Mouse (Mus musculus) embryonic fibroblast, embryonic 13.5 days (primary cell): Measurements from ENCODE around the gene Hcls1. TPM values are rescaled to one million over a fixed set of nuclear protein-coding genes. Genes with fewer than 3 reads are reported as not detected.
A peak's percentile ranks its signal among the peaks of the same experiment; 100 is the strongest.

Experiments
- H3K27ac ChIP-seq: 2 replicates; pipeline ENCODE4 v1.5.1; 2012; ENCODE audit warnings: low read length, control low read depth, inconsistent platforms; ENCODE audit not compliant: insufficient read depth
- H3K4me1 ChIP-seq: 2 replicates; pipeline ENCODE4 v1.6.1; 2011; ENCODE audit warnings: low read length; ENCODE audit not compliant: control insufficient read depth, insufficient read depth
- H3K4me3 ChIP-seq: 2 replicates; pipeline ENCODE4 v1.5.1; 2011; ENCODE audit warnings: mild to moderate bottlenecking, control low read depth, low read length; ENCODE audit not compliant: insufficient read depth
- CTCF ChIP-seq: IDR thresholded peaks from 2 replicates; pipeline ENCODE4 v1.5.1; 2011; ENCODE audit warnings: mild to moderate bottlenecking, control low read depth, low read length, moderate library complexity, borderline replicate concordance; ENCODE audit not compliant: insufficient read depth
- POLR2A ChIP-seq: IDR thresholded peaks from 2 replicates; pipeline ENCODE4 v1.6.1; 2011; ENCODE audit warnings: low read depth, mild to moderate bottlenecking, control low read depth, low read length, moderate library complexity
- polyA plus RNA-seq: library from polyadenylated mRNA; stranded (reverse); fragments of >200 nt; gene quantifications from 2 replicates; pipeline ENCODE4 v1.2.4, GENCODE M21; 2011; ENCODE audit warnings: low read depth; ENCODE audit not compliant: missing spikeins, insufficient read length

Gene Hcls1
- polyA plus RNA-seq, 1 experiment, result 1.6 TPM

GRCm38 (mm10) chr16:36928106-36928500 is 6.7 kb upstream of the Hcls1 start:
- H3K4me3 ChIP-seq, result no peak overlapping the region
- H3K27ac ChIP-seq, result no peak overlapping the region
- TF ChIP-seq POLR2A, result no peak
- no peak for TF ChIP-seq CTCF
- no peaks in the 10 kb centered on the region for H3K4me1 ChIP-seq

DNA sequence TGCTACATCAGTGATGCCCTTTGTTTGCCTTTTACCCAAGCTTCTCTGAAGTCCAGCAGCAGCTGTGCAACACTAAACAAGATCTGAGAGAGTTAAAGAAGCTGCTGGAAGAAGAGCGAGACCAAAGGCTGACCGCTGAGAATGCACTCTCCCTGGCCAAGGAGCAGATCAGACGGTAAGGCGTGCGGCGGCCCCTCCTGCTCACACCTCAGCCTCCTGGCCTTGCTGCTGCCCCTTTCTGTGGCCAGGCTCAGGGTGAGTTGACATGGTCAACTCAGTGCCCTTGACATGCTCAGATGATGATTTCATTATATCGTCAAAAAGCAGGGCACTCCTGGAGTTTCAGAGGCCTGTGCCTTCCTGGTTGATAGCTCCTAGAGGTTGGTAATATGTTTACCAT is 5.6 kb upstream of the Hcls1 start:
- TF ChIP-seq POLR2A, result no peak
- no peak for TF ChIP-seq CTCF
- no peak overlapping the region for H3K4me3 ChIP-seq

GRCm38 (mm10) chr16:36930231-36931136 is 4.3 kb upstream of the Hcls1 start:
- TF ChIP-seq POLR2A (no peak), CTCF (no peak)
- Histone ChIP-seq H3K27ac (no peak overlapping the region), H3K4me3 (no peak overlapping the region), H3K4me1 (no peaks in the 10 kb centered on the region)

More for the DNA sequence above, 5.6 kb upstream of the Hcls1 start:
- Histone ChIP-seq H3K27ac (no peak overlapping the region), H3K4me1 (no peaks in the 10 kb centered on the region)

DNA sequence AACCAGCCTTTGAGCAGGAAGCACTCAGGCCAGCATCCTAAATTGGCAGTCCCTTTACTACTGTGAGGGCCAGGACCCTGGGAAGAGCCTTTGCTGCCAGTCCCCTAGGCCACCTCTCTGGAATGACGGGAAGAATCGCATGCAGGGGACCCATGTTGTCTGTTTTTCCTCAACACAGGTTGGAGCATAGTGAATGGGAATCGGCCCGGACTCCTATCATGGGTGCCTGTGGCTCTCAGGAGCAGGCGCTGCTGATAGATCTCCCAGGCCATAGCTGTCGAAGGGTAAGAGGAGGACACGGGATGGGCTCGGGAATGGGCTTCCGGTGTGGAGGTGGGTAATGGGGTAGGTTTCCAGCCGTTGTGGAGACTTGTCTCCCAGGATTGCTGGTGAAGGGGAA is 3.4 kb upstream of the Hcls1 start:
- Histone ChIP-seq H3K4me1 (no peaks in the 10 kb centered on the region), H3K4me3 (no peak overlapping the region), H3K27ac (no peak overlapping the region)
- TF ChIP-seq POLR2A, result no peak
- TF ChIP-seq CTCF, result no peak

GRCm38 (mm10) chr16:36931976-36932375 is 2.8 kb upstream of the Hcls1 start:
- no peaks in the 10 kb centered on the region for H3K4me1 ChIP-seq
- H3K27ac ChIP-seq, result no peak overlapping the region
- H3K4me3 ChIP-seq, result no peak overlapping the region
- TF ChIP-seq CTCF (no peak), POLR2A (no peak)

DNA sequence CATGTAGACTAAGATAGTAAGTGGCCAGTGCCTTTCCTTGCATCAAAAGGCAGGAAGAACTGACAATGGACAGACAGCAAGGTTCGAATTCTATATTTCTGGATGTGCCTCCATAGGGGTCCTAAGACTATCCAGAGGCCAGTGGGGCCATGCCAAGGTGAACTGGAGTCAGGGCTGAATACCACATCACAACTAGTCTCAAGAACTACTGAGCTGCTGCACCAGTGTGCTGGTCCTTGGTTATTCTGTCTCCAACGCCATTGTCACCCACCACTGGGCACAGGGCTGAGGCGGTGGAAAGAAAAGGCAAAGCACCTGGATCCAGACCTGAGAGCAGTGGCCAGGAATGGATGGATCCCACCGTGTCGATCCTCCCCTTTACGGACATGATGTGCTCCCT is 2.2 kb upstream of the Hcls1 start:
- Histone ChIP-seq H3K4me1 (no peaks in the 10 kb centered on the region), H3K27ac (no peak overlapping the region), H3K4me3 (no peak overlapping the region)
- TF ChIP-seq CTCF (no peak), POLR2A (no peak)

- no peak for TF ChIP-seq CTCF
- TF ChIP-seq POLR2A, result no peak
- no peak overlapping the region for H3K4me3 ChIP-seq
- peak overlapping the region; percentile 54; the same call in 1 of the 2 replicates for H3K27ac ChIP-seq
- H3K4me1 ChIP-seq, result no peaks in the 10 kb centered on the region
These were observed 497 bp upstream of the Hcls1 start for GRCm38 (mm10) chr16:36934131-36934840.

DNA sequence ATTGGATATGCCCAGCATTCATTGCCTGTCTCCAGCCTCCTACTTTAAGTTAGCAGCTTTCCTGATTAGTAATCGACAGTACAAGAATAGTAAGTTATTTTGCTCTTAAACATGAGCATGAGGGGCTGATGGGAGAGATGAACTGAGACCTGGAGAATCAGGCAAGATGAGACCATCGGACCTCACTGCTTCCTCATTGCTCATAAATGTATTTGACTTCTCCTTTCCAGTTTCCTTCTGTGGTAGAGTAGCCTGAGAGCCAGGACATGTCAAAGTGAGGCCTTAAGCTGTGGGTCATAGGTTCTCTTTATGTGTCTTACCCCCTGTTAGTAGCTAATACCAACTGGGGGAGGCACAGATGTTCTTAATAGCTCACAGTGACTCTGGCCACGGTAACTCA is 1.0 kb downstream of the Hcls1 start:
- no peak for TF ChIP-seq CTCF
- TF ChIP-seq POLR2A, result no peak
- no peak overlapping the region for H3K4me3 ChIP-seq
- no peaks in the 10 kb centered on the region for H3K4me1 ChIP-seq
- no peak overlapping the region for H3K27ac ChIP-seq

DNA sequence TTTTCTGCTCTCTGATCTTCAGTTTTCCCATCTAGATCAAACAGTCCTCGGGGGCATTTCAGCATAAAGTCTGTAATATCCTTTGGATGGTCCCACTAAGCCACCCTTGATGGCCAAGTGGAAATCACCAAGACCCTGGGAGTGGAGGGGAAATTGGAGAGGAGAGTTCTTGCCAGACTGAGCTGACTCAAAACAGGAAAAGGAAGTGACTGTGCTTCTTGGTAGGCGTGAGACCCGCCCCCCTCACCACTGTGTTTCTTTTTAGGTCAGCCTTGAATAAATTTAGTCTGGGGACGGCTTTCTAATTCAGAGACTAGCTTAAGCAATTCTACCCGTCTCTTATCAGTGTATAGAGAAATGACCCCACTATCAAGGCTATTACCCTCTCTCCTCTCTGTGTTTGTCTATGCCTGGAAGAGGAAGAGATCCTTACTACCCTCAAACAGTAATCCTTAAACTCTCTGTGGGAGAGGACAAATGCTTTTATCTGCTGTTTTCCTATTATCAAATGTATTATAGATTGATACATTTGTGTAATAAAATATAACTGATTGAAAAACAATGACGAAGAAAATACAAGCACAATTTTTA is 6.4 kb downstream of the Hcls1 start:
- no peaks in the 10 kb centered on the region for H3K4me1 ChIP-seq
- no peak overlapping the region for H3K4me3 ChIP-seq
- no peak for TF ChIP-seq POLR2A
- no peak for TF ChIP-seq CTCF
- no peak overlapping the region for H3K27ac ChIP-seq

- no peaks in the 10 kb centered on the region for H3K4me1 ChIP-seq
- no peak overlapping the region for H3K4me3 ChIP-seq
- TF ChIP-seq POLR2A (no peak), CTCF (no peak)
- H3K27ac ChIP-seq, result no peak overlapping the region
These were observed 7.1 kb downstream of the Hcls1 start for GRCm38 (mm10) chr16:36941895-36942294.
